Mouse (Mus musculus) midbrain, embryonic 15.5 days (tissue): ENCODE results near the gene Klk1b27. TPM values are rescaled to one million over a fixed set of nuclear protein-coding genes. Genes with fewer than 3 reads are reported as not detected.
"Not testable (repeated sequence)": the region's sequence is repeated elsewhere in the genome, so short reads cannot be mapped to it uniquely, and the experiment has no call there.

Source experiments
- ATAC-seq: fragments of 200-750 bp; cut with Nextera tagmentation; replicated peaks from 2 replicates; pipeline ENCODE4 v1.8.0; 2017; ENCODE audit warnings: moderate TSS enrichment
- H3K27ac ChIP-seq: fragments of 300-500 bp; sonication (generic); 2 replicates; pipeline ENCODE4 v1.5.1; 2015; ENCODE audit warnings: mild to moderate bottlenecking, inconsistent platforms
- H3K27me3 ChIP-seq: fragments of 300-500 bp; sonication (generic); replicated peaks from 2 replicates; pipeline ENCODE4 v1.6.1; 2015; ENCODE audit warnings: inconsistent platforms
- H3K36me3 ChIP-seq: fragments of 300-500 bp; sonication (generic); replicated peaks from 2 replicates; pipeline ENCODE4 v1.6.1; 2015; ENCODE audit warnings: inconsistent platforms
- H3K4me1 ChIP-seq: fragments of 300-500 bp; sonication (generic); 2 replicates; pipeline ENCODE4 v1.6.1; 2015; ENCODE audit warnings: inconsistent platforms
- H3K4me2 ChIP-seq: fragments of 300-500 bp; sonication (generic); 2 replicates; pipeline ENCODE4 v1.6.1; 2015; ENCODE audit warnings: inconsistent platforms, mild to moderate bottlenecking, moderate library complexity
- H3K4me3 ChIP-seq: fragments of 300-500 bp; sonication (generic); 2 replicates; pipeline ENCODE4 v1.5.1; 2015; ENCODE audit warnings: mild to moderate bottlenecking, inconsistent platforms
- H3K9ac ChIP-seq: fragments of 300-500 bp; sonication (generic); 2 replicates; pipeline ENCODE4 v1.6.1; 2015; ENCODE audit warnings: mild to moderate bottlenecking, inconsistent platforms
- H3K9me3 ChIP-seq: fragments of 300-500 bp; sonication (generic); 2 replicates; pipeline ENCODE4 v1.6.1; 2016; ENCODE audit warnings: inconsistent platforms
- WGBS: fragments of 180-500 bp; shearing (Covaris S2); methylation state at CpG from one replicate; pipeline ENCODE4 v1.1.7; 2015; ENCODE audit warnings: mixed read lengths; 5-methylcytosine and 5-hydroxymethylcytosine counted together
- polyA plus RNA-seq: library from polyadenylated mRNA; unstranded; fragments of >200 nt; fragmentation: Nextera tagmentation; extraction: Ambion mirVana; gene quantifications from 2 replicates; pipeline ENCODE4 v1.2.1, GENCODE M21; 2015

Klk1b27 gene
- not detected in 2 replicates for polyA plus RNA-seq

DNA sequence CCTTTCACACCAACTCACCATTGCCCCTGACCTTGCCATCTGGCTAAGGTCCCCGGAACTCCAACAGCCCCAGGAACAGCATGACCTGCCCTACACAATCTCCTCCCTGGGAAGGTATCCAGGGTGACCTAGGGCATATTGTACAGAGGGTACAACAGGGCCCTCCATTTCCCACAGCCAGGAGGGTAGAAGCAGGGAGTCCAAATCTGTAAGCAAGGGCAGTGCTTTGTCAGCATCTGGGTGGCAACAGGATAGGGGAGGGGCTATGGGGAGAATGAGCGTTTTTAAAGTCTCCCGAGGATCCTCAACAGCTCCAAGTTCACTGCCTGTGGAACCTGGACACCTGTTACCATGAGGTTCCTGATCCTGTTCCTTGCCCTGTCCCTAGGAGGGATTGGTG, at the start of gene Klk1b27:
Gene Klk1b27 (plus strand): TSS at position 301 of the 400 bp plus-strand sequence.
- H3K27me3 ChIP-seq, H3K9ac ChIP-seq, H3K27ac ChIP-seq, H3K9me3 ChIP-seq, ATAC-seq, H3K4me2 ChIP-seq, H3K4me3 ChIP-seq, H3K4me1 ChIP-seq, H3K36me3 ChIP-seq: not testable (repeated sequence)
- 71% methylated on average over 3 of the region's 3 CpGs for WGBS

GRCm38 (mm10) chr7:44004847-44005246, 47.2 kb upstream of the Klk1b27 start:
- H3K27me3 ChIP-seq: no peaks in the 10 kb centered on the region
- H3K9ac ChIP-seq: no peak overlapping the region
- no peaks in the 10 kb centered on the region for H3K9me3 ChIP-seq
- H3K27ac ChIP-seq: no peak overlapping the region
- ATAC-seq: no peak
- H3K4me3 ChIP-seq: no peak overlapping the region
- no peaks in the 10 kb centered on the region for H3K36me3 ChIP-seq
- no peaks in the 10 kb centered on the region for H3K4me1 ChIP-seq
- no peak overlapping the region for H3K4me2 ChIP-seq

- H3K27me3 ChIP-seq, H3K9ac ChIP-seq, H3K4me3 ChIP-seq, H3K4me2 ChIP-seq, ATAC-seq, H3K27ac ChIP-seq, H3K4me1 ChIP-seq, H3K36me3 ChIP-seq, H3K9me3 ChIP-seq: not testable (repeated sequence)
Measured at GRCm38 (mm10) chr7:44011868-44012267, 40.2 kb upstream of the Klk1b27 start, which contains the start of gene Klk1b26. Gene Klk1b26, plus strand, starts transcription at chr7:44012168.

DNA sequence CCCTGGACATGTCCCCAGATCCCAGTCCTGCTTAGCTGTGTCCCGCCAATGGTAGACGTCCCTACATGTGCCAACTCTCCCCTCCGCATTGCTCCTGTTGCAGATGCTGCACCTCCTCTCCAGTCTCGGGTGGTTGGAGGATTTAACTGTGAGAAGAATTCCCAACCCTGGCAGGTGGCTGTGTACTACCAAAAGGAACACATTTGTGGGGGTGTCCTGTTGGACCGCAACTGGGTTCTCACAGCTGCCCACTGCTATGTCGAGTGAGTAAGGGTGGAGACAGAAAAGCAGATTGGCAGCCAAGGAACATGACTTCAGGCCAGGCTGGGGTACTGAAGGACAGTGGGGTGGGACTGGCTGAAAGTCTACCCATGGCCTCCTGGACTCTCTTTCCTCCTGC, 37.4 kb upstream of the Klk1b27 start:
- not testable (repeated sequence) for H3K9ac ChIP-seq, H3K27ac ChIP-seq, H3K27me3 ChIP-seq, H3K36me3 ChIP-seq, H3K4me3 ChIP-seq, H3K4me1 ChIP-seq, ATAC-seq, H3K9me3 ChIP-seq, H3K4me2 ChIP-seq
- 80% methylated on average over 6 of the region's 6 CpGs for WGBS

DNA sequence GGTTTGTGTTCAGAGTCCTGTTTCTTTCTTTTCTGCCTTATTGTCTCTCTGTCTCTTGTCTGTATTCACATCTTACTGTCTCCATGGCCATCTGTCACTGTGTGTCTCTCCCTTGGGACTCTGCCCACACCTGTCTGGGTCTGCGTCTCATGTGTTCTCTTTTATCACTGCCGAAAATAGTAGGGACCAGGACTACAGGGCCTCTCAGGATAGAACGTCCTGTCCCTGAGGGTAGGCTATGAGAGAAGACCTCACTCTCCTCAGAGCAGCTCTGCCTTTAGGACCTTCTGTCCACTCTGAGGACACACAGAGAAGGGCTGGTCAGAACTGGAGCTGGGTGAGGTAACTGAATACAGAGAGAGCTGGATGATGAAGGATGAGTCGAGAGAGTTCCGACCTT, 37.0 kb upstream of the Klk1b27 start:
- Histone ChIP-seq H3K9me3 (no peaks in the 10 kb centered on the region), H3K36me3 (no peaks in the 10 kb centered on the region), H3K27ac (no peak overlapping the region), H3K9ac (no peak overlapping the region), H3K27me3 (no peaks in the 10 kb centered on the region), H3K4me2 (no peak overlapping the region), H3K4me1 (no peaks in the 10 kb centered on the region), H3K4me3 (no peak overlapping the region)
- ATAC-seq: no peak
- WGBS: 94% methylated on average over 5 of the region's 5 CpGs

DNA sequence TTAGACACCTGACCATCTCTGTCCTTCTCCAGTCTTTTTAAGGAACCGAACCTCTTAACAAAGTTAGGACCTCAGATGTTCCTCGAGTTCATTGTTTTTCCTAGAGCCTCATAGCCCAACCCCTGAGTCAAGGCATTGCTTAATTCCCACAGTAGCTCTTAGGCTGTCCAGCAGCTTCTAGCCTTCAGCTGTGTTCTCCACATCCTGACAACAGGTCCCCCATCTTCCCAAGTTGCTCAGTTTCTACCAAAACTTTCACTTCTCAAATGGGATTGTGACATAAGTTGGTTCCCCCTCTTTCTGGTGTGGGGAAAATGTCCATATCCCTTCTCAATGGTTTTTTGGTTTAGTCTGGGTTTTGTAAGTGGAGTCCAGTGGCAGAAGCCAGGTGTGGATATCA, 20.0 kb downstream of the Klk1b27 start:
- no peaks in the 10 kb centered on the region for H3K27me3 ChIP-seq
- no peaks in the 10 kb centered on the region for H3K36me3 ChIP-seq
- no peak overlapping the region for H3K4me2 ChIP-seq
- 76% methylated on average over 2 of the region's 2 CpGs for WGBS
- H3K9me3 ChIP-seq: no peaks in the 10 kb centered on the region
- ATAC-seq: no peak
- H3K9ac ChIP-seq: no peak overlapping the region
- no peaks in the 10 kb centered on the region for H3K4me1 ChIP-seq
- H3K4me3 ChIP-seq: no peak overlapping the region
- no peak overlapping the region for H3K27ac ChIP-seq

GRCm38 (mm10) chr7:44077703-44078102, 25.6 kb downstream of the Klk1b27 start:
- no peaks in the 10 kb centered on the region for H3K4me1 ChIP-seq
- 63% methylated on average over 1 of the region's 1 CpGs for WGBS
- H3K4me2 ChIP-seq: no peak overlapping the region
- no peaks in the 10 kb centered on the region for H3K36me3 ChIP-seq
- H3K9me3 ChIP-seq: no peaks in the 10 kb centered on the region
- H3K9ac ChIP-seq: no peak overlapping the region
- no peaks in the 10 kb centered on the region for H3K27me3 ChIP-seq
- no peak overlapping the region for H3K4me3 ChIP-seq
- no peak for ATAC-seq
- no peak overlapping the region for H3K27ac ChIP-seq

DNA sequence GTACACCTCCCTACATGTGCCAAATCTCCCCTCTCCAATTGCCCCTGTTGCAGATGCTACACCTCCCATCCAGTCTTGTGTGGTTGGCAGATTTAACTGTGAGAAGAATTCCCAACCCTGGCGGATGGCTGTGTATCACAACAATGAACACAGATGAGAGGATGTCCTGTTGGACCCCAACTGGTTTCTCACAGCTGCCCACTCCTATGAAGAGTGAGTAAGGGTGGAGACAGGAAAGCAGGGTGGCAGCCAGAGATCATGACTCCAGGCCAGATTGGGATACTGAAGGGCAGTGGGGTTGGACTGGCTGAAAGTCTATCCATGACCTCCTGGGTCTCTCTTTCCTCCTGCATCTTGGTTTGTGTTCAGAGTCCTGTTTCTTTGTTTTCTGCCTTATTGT, 44.0 kb downstream of the Klk1b27 start:
- Histone ChIP-seq H3K27ac (no peak overlapping the region), H3K4me1 (no peaks in the 10 kb centered on the region), H3K36me3 (no peaks in the 10 kb centered on the region), H3K9me3 (no peaks in the 10 kb centered on the region), H3K9ac (no peak overlapping the region), H3K4me2 (no peak overlapping the region), H3K4me3 (no peak overlapping the region), H3K27me3 (no peaks in the 10 kb centered on the region)
- no peak for ATAC-seq
- WGBS: 80% methylated on average over 1 of the region's 1 CpGs

DNA sequence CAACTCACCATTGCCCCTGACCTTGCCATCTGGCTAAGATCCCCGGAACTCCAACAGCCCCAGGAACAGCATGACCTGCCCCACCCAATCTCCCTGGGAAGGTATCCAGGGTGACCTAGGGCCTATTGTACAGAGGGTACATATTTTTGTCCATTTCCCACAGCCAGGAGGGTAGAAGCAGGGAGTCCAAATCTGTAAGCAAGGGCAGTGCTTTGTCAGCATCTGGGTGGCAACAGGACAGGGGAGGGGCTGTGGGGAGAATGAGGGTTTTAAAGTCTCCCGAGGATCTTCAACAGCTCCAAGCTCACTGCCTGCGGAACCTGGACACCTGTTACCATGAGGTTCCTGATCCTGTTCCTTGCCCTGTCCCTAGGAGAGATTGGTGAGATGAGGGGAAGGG, 49.9 kb downstream of the Klk1b27 start, which contains the start of gene Klk1b21:
Gene Klk1b21 (plus strand): TSS at position 301 of the 400 bp plus-strand sequence.
- 77% methylated on average over 3 of the region's 3 CpGs for WGBS
- not testable (repeated sequence) for H3K27me3 ChIP-seq, H3K27ac ChIP-seq, H3K9ac ChIP-seq, H3K4me1 ChIP-seq, H3K4me3 ChIP-seq, H3K9me3 ChIP-seq, H3K36me3 ChIP-seq, H3K4me2 ChIP-seq, ATAC-seq

Other genes starting within 250 kb of the Klk1b27 start
- gene Klk7, start 241.0 kb upstream of the Klk1b27 start, polyA plus RNA-seq: not detected in 2 replicates
- not detected in 2 replicates for gene Klk6, start 227.8 kb upstream of the Klk1b27 start, polyA plus RNA-seq
- not detected in 2 replicates for gene Klk5, start 210.3 kb upstream of the Klk1b27 start, polyA plus RNA-seq
- 0.18 TPM in 1 of 2 replicates, not detected in the other for gene Klk4, start 171.1 kb upstream of the Klk1b27 start, polyA plus RNA-seq
- gene Klk15, start 118.5 kb upstream of the Klk1b27 start, polyA plus RNA-seq: not detected in 2 replicates
- gene Klk1b8, start 101.6 kb upstream of the Klk1b27 start, polyA plus RNA-seq: not detected in 2 replicates
- gene Klk1b1, start 85.5 kb upstream of the Klk1b27 start, polyA plus RNA-seq: not detected in 2 replicates
- gene Klk1b9, start 76.2 kb upstream of the Klk1b27 start, polyA plus RNA-seq: not detected in 2 replicates
- not detected in 2 replicates for gene Klk1b11, start 56.4 kb upstream of the Klk1b27 start, polyA plus RNA-seq
- gene Klk1b26, start 40.1 kb upstream of the Klk1b27 start, polyA plus RNA-seq: not detected in 2 replicates
- gene Klk1b21, start 50.0 kb downstream of the Klk1b27 start, polyA plus RNA-seq: not detected in 2 replicates
- not detected in 2 replicates for gene Klk1b22, start 60.4 kb downstream of the Klk1b27 start, polyA plus RNA-seq
- gene Klk1b16, start 84.5 kb downstream of the Klk1b27 start, polyA plus RNA-seq: not detected in 2 replicates
- gene Klk1b24, start 135.9 kb downstream of the Klk1b27 start, polyA plus RNA-seq: not detected in 2 replicates
- not detected in 2 replicates for gene Klk1b3, start 145.9 kb downstream of the Klk1b27 start, polyA plus RNA-seq
- gene Klk1b4, start 155.1 kb downstream of the Klk1b27 start, polyA plus RNA-seq: not detected in 2 replicates
- not detected in 2 replicates for gene Klk1b5, start 163.7 kb downstream of the Klk1b27 start, polyA plus RNA-seq
- gene Klk1, start 173.1 kb downstream of the Klk1b27 start, polyA plus RNA-seq: not detected in 2 replicates
- not detected in 2 replicates for gene Gm36864, start 183.9 kb downstream of the Klk1b27 start, polyA plus RNA-seq
- 1.4 and 1.7 TPM in 2 replicates for gene 1700028J19Rik, start 194.4 kb downstream of the Klk1b27 start, polyA plus RNA-seq
- 232 and 240 TPM in 2 replicates for gene 2410002F23Rik, start 194.4 kb downstream of the Klk1b27 start, polyA plus RNA-seq
- 0.21 TPM in 1 of 2 replicates, not detected in the other for gene Acp4, start 205.1 kb downstream of the Klk1b27 start, polyA plus RNA-seq
- gene Gm15517, start 209.2 kb downstream of the Klk1b27 start, polyA plus RNA-seq: not detected in 2 replicates